Mouse (Mus musculus) liver, embryonic 14.5 days (tissue): ENCODE data around the gene E130114P18Rik.

Source experiments
- CTCF ChIP-seq: IDR thresholded peaks from 2 replicates; pipeline ENCODE4 v1.5.1; 2016; ENCODE audit warnings: antibody characterized with exemption, low read depth, control low read depth
- EP300 ChIP-seq: IDR thresholded peaks from 2 replicates; pipeline ENCODE4 v1.6.1; 2016; ENCODE audit warnings: antibody characterized with exemption, low read depth

GRCm38 (mm10) chr4:97754241-97754640, 23.6 kb downstream of the E130114P18Rik start:
- TF ChIP-seq EP300 (no peak), CTCF (no peak)
